Mouse (Mus musculus) kidney, adult 9 months (tissue): ENCODE data around the gene Ahnak2.

Experiments
- DNase-seq: peaks from one replicate; pipeline ENCODE4 v3.0.0; 2022

Ahnak2 gene

GRCm38 (mm10) chr12:112795466-112796104, 6.9 kb downstream of the Ahnak2 start:
- no peak for DNase-seq

DNA sequence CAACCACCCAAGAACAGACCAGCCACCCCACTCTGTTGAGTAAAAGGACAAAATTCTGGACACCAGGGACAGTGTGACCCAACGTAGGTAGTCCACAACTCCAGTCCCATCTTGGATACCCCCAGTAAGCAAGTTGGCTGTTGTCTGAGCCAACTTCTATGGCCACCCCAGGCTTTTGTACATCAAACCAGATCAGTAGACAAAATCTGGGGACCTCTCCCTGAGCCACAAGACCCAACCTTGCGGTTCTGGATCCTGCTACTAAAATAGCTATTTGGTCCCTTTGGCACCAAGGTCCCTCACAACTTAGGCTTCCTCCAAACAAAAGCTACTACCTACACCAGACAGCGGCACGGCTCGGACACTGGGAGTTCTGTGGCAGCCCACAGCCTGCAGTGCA, 7.5 kb downstream of the Ahnak2 start:
- no peak for DNase-seq

- DNase-seq, result no peak
Measured at GRCm38 (mm10) chr12:112794356-112794816, 8.1 kb downstream of the Ahnak2 start.

DNA sequence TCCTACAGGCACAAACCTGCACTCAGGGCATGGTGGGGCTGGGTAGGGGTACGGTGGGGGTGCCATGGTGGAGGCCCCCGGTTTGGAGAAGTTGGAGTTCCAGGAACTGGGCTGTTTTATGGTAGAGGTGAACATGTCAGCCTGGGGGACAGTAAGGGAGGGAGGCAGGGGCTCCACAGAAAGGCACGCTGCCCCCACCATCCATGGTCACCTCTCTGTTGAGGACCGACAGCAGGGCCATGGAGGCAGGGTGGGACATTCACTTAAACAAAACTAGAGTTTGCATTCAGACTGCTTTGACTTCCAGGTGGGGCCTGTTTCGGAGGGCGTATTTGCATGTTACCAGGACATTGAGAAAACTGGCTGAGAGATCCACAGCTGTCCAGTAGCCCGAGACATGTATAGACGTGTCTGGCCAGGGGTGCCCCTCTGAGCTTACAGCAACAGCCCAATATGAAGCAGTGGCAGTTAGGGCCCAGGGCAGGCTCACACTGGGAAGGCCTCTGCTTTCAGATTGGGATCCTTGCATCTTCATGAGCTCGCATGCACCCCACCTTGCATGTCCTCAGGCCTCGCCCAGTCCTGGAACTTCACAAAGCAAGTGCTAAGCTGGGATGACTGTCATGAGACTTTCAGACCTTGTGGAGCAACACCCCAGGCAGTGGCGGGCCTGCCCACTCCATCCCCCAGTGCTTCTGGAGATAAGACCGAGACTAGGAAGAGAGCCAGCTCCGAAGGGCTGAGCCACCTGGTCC, 8.7 kb downstream of the Ahnak2 start:
- DNase-seq, result no peak

GRCm38 (mm10) chr12:112791026-112791425, 11.4 kb downstream of the Ahnak2 start:
- no peak for DNase-seq

DNA sequence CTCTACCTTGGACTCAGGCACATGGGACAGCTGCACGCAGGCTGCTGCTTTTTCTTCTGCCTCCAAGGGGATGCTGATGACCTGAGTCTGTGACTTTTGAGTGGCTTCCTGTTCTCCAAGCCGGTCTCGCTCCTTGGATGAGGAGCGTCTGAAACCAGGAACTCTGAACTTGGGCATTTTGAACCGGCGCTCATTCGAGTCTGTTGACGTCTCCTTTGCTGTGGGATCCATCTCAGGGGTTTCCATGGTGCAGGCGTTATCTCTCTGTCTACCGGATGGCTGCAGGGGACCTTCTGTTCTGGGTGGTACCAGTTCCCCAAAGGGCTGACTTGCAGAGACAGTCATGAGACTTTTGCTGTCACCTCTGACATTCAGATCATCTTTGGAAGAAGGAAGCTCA, 28.0 kb downstream of the Ahnak2 start:
- DNase-seq, result no peak

- DNase-seq, result no peak
Measured at GRCm38 (mm10) chr12:112774026-112774425, 28.4 kb downstream of the Ahnak2 start.

GRCm38 (mm10) chr12:112773366-112773765, 29.1 kb downstream of the Ahnak2 start:
- no peak for DNase-seq

DNA sequence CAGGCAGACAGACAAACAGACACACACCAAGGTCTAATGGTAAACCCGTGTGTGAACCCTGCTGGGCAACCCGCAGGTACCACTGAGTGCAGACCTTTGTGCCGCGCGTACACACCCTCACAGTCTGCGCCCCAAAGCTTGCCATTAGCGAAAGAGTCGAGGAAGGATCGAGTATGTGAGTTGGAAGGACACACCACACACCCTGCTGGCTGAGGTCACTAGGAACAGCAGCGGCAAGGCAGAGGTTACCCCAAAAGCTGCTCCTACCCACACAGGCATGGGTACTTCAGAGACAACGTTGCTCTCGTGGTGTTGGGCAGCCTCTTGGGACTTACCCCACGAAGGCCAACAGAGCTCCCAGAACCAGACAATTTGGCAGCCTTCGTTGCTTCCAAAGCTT, 30.2 kb downstream of the Ahnak2 start:
- DNase-seq, result no peak

DNA sequence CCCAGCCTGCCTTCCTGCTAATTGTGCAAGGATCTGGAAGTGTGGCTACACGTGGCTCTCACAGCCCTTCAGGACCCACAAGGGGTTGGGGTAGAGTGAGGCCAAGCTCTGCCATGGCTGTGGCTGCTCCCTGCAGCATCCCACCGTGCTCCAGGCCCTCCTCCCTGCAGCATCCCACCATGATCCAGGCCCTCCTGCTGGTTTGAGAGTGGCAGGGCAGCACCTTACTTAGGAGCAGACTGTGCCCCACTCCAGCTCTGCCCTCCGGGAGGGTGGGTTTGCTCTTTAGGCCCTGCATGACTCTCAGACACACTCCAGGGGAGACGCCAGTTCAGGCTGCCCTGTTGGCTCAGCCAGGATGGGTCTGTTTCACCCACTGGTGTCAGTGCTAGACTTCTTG, 32.1 kb downstream of the Ahnak2 start:
- DNase-seq, result no peak

DNA sequence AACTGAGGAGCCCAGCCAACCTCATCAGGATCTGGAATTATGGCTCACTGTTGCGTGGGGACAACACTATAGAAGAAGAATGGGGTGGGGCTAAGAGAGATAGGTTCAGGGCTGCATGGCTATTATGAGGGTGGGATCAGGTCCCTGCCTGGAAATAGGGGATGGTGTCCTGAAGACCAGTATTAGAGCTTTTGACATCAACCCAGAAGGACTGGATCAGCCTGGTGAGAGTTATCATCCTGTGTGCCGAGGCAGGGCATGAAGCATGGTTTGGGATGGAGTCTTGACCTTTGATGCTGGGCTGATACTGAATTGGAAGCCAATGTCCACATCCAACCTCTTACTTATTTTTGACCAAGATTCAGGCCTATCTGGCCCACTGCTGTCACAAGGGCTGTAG, 32.7 kb downstream of the Ahnak2 start:
- DNase-seq, result no peak

- DNase-seq, result no peak
Measured at GRCm38 (mm10) chr12:112769031-112769430, 33.4 kb downstream of the Ahnak2 start.

GRCm38 (mm10) chr12:112768166-112768565, 34.3 kb downstream of the Ahnak2 start:
- no peak for DNase-seq

DNA sequence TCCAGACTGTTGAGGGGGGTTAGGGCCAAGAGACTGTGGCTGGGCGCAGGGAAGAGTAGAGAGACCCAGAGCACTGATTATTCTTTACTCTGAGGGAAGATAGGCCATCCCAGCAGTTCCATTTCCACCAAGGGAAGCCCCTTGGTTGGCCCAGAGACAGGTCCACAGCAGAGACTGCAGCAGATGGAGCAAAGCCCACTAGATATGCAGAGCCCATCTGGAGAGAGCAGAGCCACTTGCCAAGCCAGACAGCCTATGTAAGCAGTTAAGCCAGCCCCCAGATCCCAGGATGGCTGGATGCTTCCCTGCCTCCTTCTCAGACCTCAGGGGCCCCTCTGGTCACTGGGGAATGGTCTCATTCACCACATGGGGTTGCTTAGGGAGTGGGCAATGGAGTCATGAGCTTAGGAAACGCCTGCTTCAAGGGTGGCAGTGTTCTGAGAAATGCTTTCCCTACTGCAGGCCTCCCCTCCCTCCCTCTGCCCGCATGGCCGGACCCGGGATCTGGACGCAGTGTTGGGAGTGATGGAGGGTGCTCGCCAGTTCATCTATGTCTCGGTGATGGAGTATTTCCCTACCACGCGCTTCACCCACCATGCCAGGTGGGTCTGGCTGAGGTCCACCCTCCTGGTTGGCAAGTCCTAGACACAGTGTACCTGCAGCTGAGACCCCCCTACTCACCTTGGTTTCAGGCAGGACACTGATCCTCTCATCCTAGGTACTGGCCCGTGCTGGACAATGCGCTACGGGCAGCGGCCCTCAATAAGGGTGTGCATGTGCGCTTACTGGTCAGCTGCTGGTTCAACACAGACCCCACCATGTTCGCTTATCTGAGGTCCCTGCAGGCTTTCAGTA, 35.2 kb downstream of the Ahnak2 start:
- DNase-seq, result no peak

DNA sequence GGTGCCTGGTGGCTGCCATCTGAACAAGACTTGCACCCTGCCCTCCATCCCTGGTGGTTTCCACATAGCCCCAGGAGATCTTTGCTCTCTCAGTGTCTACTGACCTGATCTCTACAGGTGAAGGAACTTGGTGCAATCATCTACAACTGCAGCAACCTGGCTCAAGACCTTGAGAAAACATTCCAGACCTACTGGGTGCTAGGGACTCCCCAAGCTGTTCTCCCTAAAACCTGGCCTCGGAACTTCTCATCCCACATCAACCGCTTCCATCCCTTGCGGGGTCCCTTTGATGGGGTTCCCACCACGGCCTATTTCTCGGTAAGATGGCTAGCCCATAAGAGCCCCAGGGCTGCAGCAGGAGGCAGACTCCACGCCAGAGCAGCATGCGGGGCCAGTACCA, 35.9 kb downstream of the Ahnak2 start:
- no peak for DNase-seq

GRCm38 (mm10) chr12:112764991-112765390, 37.5 kb downstream of the Ahnak2 start:
- no peak for DNase-seq

- no peak for DNase-seq
Measured at GRCm38 (mm10) chr12:112764141-112764540, 38.3 kb downstream of the Ahnak2 start.

- DNase-seq, result no peak
Measured at GRCm38 (mm10) chr12:112763176-112763575, 39.3 kb downstream of the Ahnak2 start.

DNA sequence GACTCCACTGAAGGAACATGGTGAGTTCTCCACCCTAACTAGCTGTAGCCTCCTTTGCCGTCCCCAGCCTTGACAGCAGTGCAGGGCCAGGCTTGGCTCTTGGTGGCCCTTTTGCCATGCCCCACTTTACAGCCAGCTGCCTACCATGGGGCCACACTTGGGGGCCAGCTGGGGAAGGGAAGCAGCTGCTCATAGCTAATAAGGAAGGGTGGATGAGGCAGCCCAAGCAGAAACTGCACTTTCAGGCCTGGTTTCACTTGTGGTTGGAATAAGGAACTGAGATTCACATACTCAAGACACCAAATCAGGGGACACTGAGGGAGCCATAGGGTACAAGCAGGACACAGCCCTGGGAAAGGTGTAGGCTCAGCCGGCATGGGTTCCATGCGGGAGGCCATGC, 40.4 kb downstream of the Ahnak2 start:
- DNase-seq, result no peak

DNA sequence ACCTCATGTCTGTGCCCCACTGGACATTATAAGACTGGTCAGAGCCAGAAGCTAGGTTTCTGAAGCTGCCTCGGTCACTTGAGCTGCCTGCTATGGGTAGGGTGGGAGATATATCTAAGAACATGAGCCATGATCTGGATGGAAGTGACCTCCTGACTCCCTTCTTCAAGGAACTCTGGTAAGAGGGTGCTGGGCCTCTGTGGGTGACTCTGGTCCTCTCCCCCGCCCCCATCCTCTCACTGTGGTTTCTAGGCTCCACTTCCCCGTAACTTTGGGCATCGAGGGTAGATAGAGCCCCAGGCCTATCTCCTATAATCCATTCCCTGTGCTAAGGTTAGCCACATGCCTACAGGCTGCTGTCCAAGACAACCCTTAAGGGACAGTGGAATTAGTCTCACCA, 41.0 kb downstream of the Ahnak2 start:
- DNase-seq, result no peak

DNA sequence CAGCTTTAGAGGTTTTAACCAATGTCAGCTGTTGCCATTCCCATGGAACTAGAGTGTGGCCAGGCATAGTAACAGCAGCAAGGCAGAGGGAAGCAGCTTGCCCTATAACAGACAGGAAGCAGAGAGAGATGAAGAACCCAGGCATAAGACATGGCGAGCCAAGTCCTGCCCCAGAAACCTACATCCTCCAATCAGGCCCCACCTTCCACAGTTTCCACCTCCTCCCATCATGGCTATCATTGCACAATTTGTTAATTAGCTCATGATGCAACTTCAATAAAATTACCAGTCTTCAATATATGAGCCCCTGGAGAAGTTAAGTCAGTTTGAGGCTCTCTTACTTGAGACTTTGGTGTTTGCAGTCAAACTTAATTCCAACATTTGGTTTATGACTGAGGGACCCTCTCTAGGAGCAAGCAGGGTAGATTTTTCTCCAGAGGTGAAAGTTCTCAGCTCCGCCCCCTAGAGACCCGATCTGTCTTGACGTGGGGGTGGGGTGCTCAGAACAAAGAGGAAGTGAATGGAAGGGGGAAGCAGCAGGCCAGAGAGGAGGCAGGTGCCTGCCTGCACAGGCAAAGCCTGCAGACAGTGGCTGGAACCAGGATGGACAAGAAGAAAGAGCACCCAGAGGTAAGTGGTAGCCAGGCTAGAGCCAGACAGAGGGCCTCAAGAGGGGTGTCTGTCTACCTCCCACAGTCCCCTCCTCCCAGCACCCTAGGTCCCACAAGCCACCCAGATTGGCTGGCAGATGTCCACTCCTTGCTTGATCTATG, 42.1 kb downstream of the Ahnak2 start, which contains the start of gene Pld4:
Gene Pld4, plus strand, starts transcription at position 502 of the 773 bp plus-strand sequence.
- DNase-seq, result no peak

DNA sequence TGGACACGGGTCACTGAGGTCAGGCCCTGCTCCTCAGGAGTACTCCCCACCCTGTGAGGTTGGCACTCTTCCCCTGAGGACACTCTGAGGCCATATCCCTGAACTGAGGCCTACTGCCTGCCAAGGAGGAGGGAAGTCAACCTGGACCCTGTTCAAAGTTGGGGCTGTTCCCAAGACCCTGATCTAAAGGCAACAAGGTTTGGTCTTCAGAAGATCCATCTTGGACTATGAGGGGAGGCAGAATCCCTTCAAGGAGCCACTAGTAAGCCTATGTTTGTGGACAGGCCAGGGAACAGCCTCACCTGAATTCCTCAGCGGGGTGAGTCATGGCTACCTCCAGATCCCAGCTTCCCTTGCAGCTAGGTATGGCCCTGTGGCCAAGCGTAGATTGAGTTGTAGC, 43.0 kb downstream of the Ahnak2 start:
- no peak for DNase-seq

- DNase-seq, result no peak
Measured at GRCm38 (mm10) chr12:112757896-112758295, 44.6 kb downstream of the Ahnak2 start.
